In genomic region chr13:112088312-112088771, GRCm38 (mm10) we compare ENCODE assay signal across 9 mouse cellular contexts.
DNase-seq lines count a peak whose midpoint lies in the region; ATAC-seq lines count a peak whose summit lies in the region.
"Had no signal": no experiment of that assay in that cellular context is flagged by ENCODE, and none has a peak within 500 bp of the region (broad histone marks: within the 10 kb centered on the region; RNA-seq: fewer than 3 reads in every experiment).

No protein-coding gene starts in this region.

- no peaks in the 10 kb centered on the region for H3K4me1 ChIP-seq in neural tube, embryonic 15.5 days
- peaks cover 41% of the 10 kb centered on the region for H3K4me1 ChIP-seq in heart, embryonic 15.5 days (replicated peaks)
- H3K4me1 ChIP-seq in limb, embryonic 15.5 days: peaks cover 12% of the 10 kb centered on the region

- no peaks in the 10 kb centered on the region for H3K27me3 ChIP-seq in neural tube, embryonic 15.5 days (replicated peaks)
- H3K27me3 ChIP-seq in heart, embryonic 15.5 days: no peaks in the 10 kb centered on the region
- no peaks in the 10 kb centered on the region for H3K27me3 ChIP-seq in limb, embryonic 15.5 days
- H3K27me3 ChIP-seq: Patski had no signal

- H3K4me2 ChIP-seq in neural tube, embryonic 15.5 days: no peak overlapping the region
- H3K4me2 ChIP-seq in heart, embryonic 15.5 days: peak overlapping the region; percentile 32
- no peak overlapping the region for H3K4me2 ChIP-seq in limb, embryonic 15.5 days

- DNase-seq in neural tube, embryonic 10.5 days (ENCODE audit: extremely low spot score, low spot score): peak; percentile 61
- peak; percentile 27 for DNase-seq in retina, embryonic 14.5 days (ENCODE audit: low spot score)
- no peak for DNase-seq in gastrocnemius, postnatal 14 days
- no peak for DNase-seq in right cerebral cortex, adult 2 months (ENCODE audit: low spot score in 2 of 2)

- ATAC-seq in neural tube, embryonic 15.5 days (ENCODE audit: low FRiP score): no peak
- peak; percentile 83 for ATAC-seq in heart, embryonic 15.5 days (replicated peaks; ENCODE audit: insufficient number of reproducible peaks, insufficient read depth, low FRiP score, low read depth)
- 0 out of 2 replicates have a peak, but pooled peaks have one; percentile 40 for ATAC-seq in limb, embryonic 15.5 days (ENCODE audit: insufficient number of reproducible peaks, low FRiP score, low TSS enrichment, low read depth)
- ATAC-seq in inflammation-experienced regulatory T-cells, adult 6 months: no peak
- ATAC-seq: Patski had no signal

- WGBS in neural tube, embryonic 15.5 days: 26% methylated on average over 5 of the region's 5 CpGs
- 10% methylated on average over 5 of the region's 5 CpGs for WGBS in heart, embryonic 15.5 days
- 23% methylated on average over 5 of the region's 5 CpGs for WGBS in limb, embryonic 15.5 days

- no peak overlapping the region for H3K9ac ChIP-seq in neural tube, embryonic 15.5 days (replicated peaks)
- H3K9ac ChIP-seq in heart, embryonic 15.5 days: no peak overlapping the region
- H3K9ac ChIP-seq in limb, embryonic 15.5 days: no peak overlapping the region

- intact Hi-C loops in gastrocnemius, postnatal 14 days (cut with DNase I; ENCODE audit: low total_unique reads): no loop called here

- H3K27ac ChIP-seq in neural tube, embryonic 15.5 days (replicated peaks): no peak overlapping the region
- H3K27ac ChIP-seq in heart, embryonic 15.5 days: peak overlapping the region; percentile 70
- 0 out of 2 replicates have a peak overlapping the region, but pooled peaks have one; percentile 22 for H3K27ac ChIP-seq in limb, embryonic 15.5 days

- H3K9me3 ChIP-seq in neural tube, embryonic 15.5 days (replicated peaks): no peaks in the 10 kb centered on the region
- no peaks in the 10 kb centered on the region for H3K9me3 ChIP-seq in heart, embryonic 15.5 days (replicated peaks)
- no peaks in the 10 kb centered on the region for H3K9me3 ChIP-seq in limb, embryonic 15.5 days

- no peaks in the 10 kb centered on the region for H3K36me3 ChIP-seq in neural tube, embryonic 15.5 days
- no peaks in the 10 kb centered on the region for H3K36me3 ChIP-seq in heart, embryonic 15.5 days
- no peaks in the 10 kb centered on the region for H3K36me3 ChIP-seq in limb, embryonic 15.5 days

- no peak overlapping the region for H3K4me3 ChIP-seq in neural tube, embryonic 15.5 days (replicated peaks)
- H3K4me3 ChIP-seq in heart, embryonic 15.5 days: no peak overlapping the region
- H3K4me3 ChIP-seq in limb, embryonic 15.5 days: no peak overlapping the region

Comparison
In these comparisons a context has a peak if more than half of its experiments do, and no peak if none do; other contexts are left out.
1. DNase-seq: peak in neural tube, embryonic 10.5 days (single experiment) and retina, embryonic 14.5 days (single experiment); none in gastrocnemius, postnatal 14 days (single experiment) and right cerebral cortex, adult 2 months (0 of 2).
2. ATAC-seq: peak in heart, embryonic 15.5 days (single experiment) and limb, embryonic 15.5 days (single experiment); none in neural tube, embryonic 15.5 days (single experiment) and inflammation-experienced regulatory T-cells, adult 6 months (single experiment).